In genomic region chr4:137727506-137728187, GRCm38 (mm10) we compare ENCODE assay signal across 8 mouse cellular contexts.
DNase-seq lines count a peak whose midpoint lies in the region; ATAC-seq and TF ChIP-seq lines count a peak whose summit lies in the region.
"Had no signal": no experiment of that assay in that cellular context is flagged by ENCODE, and none has a peak within 500 bp of the region (broad histone marks: within the 10 kb centered on the region; RNA-seq: fewer than 3 reads in every experiment).

No protein-coding gene starts in this region.

- no peak for ATAC-seq in embryonic facial prominence, embryonic 15.5 days (ENCODE audit: insufficient number of reproducible peaks, low FRiP score, low TSS enrichment, low read depth)
- ATAC-seq in kidney, embryonic 15.5 days (replicated peaks; ENCODE audit: low FRiP score) = 0 out of 2 replicates have a peak, but pooled peaks have one; percentile 10

- H3K27ac ChIP-seq in embryonic facial prominence, embryonic 15.5 days (replicated peaks) = no peak overlapping the region
- no peak overlapping the region for H3K27ac ChIP-seq in kidney, embryonic 15.5 days
- peak overlapping the region; percentile 77 for H3K27ac ChIP-seq in midbrain, embryonic 10.5 days (replicated peaks)
- no peak overlapping the region for H3K27ac ChIP-seq in heart, adult 2 months

- peaks cover 32% of the 10 kb centered on the region for H3K27me3 ChIP-seq in E14TG2a.4 (ENCODE audit: insufficient read depth, low read length)
- peaks cover 48% of the 10 kb centered on the region for H3K27me3 ChIP-seq in embryonic facial prominence, embryonic 15.5 days
- peaks cover 59% of the 10 kb centered on the region for H3K27me3 ChIP-seq in kidney, embryonic 15.5 days
- H3K27me3 ChIP-seq in midbrain, embryonic 10.5 days (ENCODE audit: low read depth, poor library complexity, severe bottlenecking) = peaks cover 78% of the 10 kb centered on the region
- H3K27me3 ChIP-seq in heart, adult 2 months (ENCODE audit: control insufficient read depth, insufficient read depth, low read length) = peaks cover 2% of the 10 kb centered on the region; the same call in 1 of the 2 replicates

- no peak for TF ChIP-seq EP300 in heart, adult 2 months (IDR thresholded peaks at IDR 0.05; ENCODE audit: insufficient read depth, low read depth, low read length)

- intact Hi-C loops in left cerebral cortex, postnatal 4 days (cut with DNase I) = no loop called here
- intact Hi-C loops in heart, adult 2 months (cut with DNase I) = no loop called here

- no peak overlapping the region for H3K9ac ChIP-seq in embryonic facial prominence, embryonic 15.5 days
- no peak overlapping the region for H3K9ac ChIP-seq in kidney, embryonic 15.5 days
- H3K9ac ChIP-seq in heart, adult 2 months (ENCODE audit: low read depth, low read length) = no peak overlapping the region

- no peak for TF ChIP-seq CTCF in E14TG2a.4 (conservative IDR thresholded peaks at IDR 0.05; ENCODE audit: low read length)
- TF ChIP-seq CTCF in heart, adult 2 months (IDR thresholded peaks at IDR 0.05) = no peak

- no peaks in the 10 kb centered on the region for H3K79me2 ChIP-seq in heart, adult 2 months (replicated peaks; ENCODE audit: control insufficient read depth, insufficient read depth, low read length)

- no peaks in the 10 kb centered on the region for H3K9me3 ChIP-seq in E14TG2a.4 (ENCODE audit: low read length)
- no peaks in the 10 kb centered on the region for H3K9me3 ChIP-seq in embryonic facial prominence, embryonic 15.5 days (replicated peaks)
- no peaks in the 10 kb centered on the region for H3K9me3 ChIP-seq in kidney, embryonic 15.5 days (replicated peaks)
- H3K9me3 ChIP-seq in midbrain, embryonic 10.5 days (replicated peaks) = no peaks in the 10 kb centered on the region

- DNase-seq in CD4-positive helper T cell, adult 2 months (ENCODE audit: low read depth, low spot score) = peak; percentile 30
- DNase-seq in midbrain, embryonic 10.5 days (ENCODE audit: low spot score) = peak; percentile 64
- DNase-seq in left cerebral cortex, postnatal 4 days = no peak
- DNase-seq in heart, adult 2 months = no peak

- H3K4me1 ChIP-seq in E14TG2a.4 (replicated peaks; ENCODE audit: low read depth, low read length) = peaks cover 82% of the 10 kb centered on the region
- peaks cover 55% of the 10 kb centered on the region for H3K4me1 ChIP-seq in embryonic facial prominence, embryonic 15.5 days
- H3K4me1 ChIP-seq in kidney, embryonic 15.5 days = peaks cover 40% of the 10 kb centered on the region
- peaks cover 66% of the 10 kb centered on the region for H3K4me1 ChIP-seq in midbrain, embryonic 10.5 days
- H3K4me1 ChIP-seq in heart, adult 2 months (ENCODE audit: control insufficient read depth, insufficient read depth, low read length) = no peaks in the 10 kb centered on the region; the same call in 1 of the 2 replicates

- H3K36me3 ChIP-seq in E14TG2a.4 (ENCODE audit: insufficient read depth, low read length) = peaks cover 16% of the 10 kb centered on the region; the same call in 1 of the 2 replicates
- H3K36me3 ChIP-seq in embryonic facial prominence, embryonic 15.5 days = no peaks in the 10 kb centered on the region
- no peaks in the 10 kb centered on the region for H3K36me3 ChIP-seq in kidney, embryonic 15.5 days
- H3K36me3 ChIP-seq in midbrain, embryonic 10.5 days = no peaks in the 10 kb centered on the region
- H3K36me3 ChIP-seq in heart, adult 2 months (ENCODE audit: control insufficient read depth, insufficient read depth, low read length) = no peaks in the 10 kb centered on the region

- peak overlapping the region; percentile 9; the same call in 1 of the 2 replicates for H3K4me2 ChIP-seq in embryonic facial prominence, embryonic 15.5 days (replicated peaks)
- peak overlapping the region; percentile 27; the same call in 1 of the 2 replicates for H3K4me2 ChIP-seq in kidney, embryonic 15.5 days

- no peak for TF ChIP-seq POLR2A in heart, adult 2 months (IDR thresholded peaks at IDR 0.05; ENCODE audit: insufficient read depth, low read depth, low read length)

- 8% methylated on average over 16 of the region's 18 CpGs for WGBS in embryonic facial prominence, embryonic 15.5 days
- 5% methylated on average over 18 of the region's 18 CpGs for WGBS in kidney, embryonic 15.5 days
- 6% methylated on average over 18 of the region's 18 CpGs for WGBS in midbrain, embryonic 10.5 days
- 29% methylated on average over 18 of the region's 18 CpGs for whole genome bisulfite sequencing in heart, adult 2 months

- peak overlapping the region; percentile 78 for H3K4me3 ChIP-seq in E14TG2a.4 (replicated peaks; ENCODE audit: low read length)
- H3K4me3 ChIP-seq in embryonic facial prominence, embryonic 15.5 days (replicated peaks) = no peak overlapping the region
- H3K4me3 ChIP-seq in kidney, embryonic 15.5 days (replicated peaks) = no peak overlapping the region
- peak overlapping the region; percentile 63 for H3K4me3 ChIP-seq in midbrain, embryonic 10.5 days
- H3K4me3 ChIP-seq in heart, adult 2 months = no peak overlapping the region
- H3K4me3 ChIP-seq: erythroblast, embryonic 14.5 days had no signal

Comparison
In these comparisons a context has a peak if more than half of its experiments do, and no peak if none do; other contexts are left out.
1. DNase-seq: peak in CD4-positive helper T cell, adult 2 months (single experiment) and midbrain, embryonic 10.5 days (single experiment); none in left cerebral cortex, postnatal 4 days (single experiment) and heart, adult 2 months (0 of 2).
2. H3K4me3 ChIP-seq: peak in E14TG2a.4 (single experiment) and midbrain, embryonic 10.5 days (single experiment); none in embryonic facial prominence, embryonic 15.5 days (single experiment), kidney, embryonic 15.5 days (single experiment) and heart, adult 2 months (single experiment).